Mouse (Mus musculus) erythroblast, adult 5-6 weeks (primary cell): ENCODE measurements around the gene Gm8909. TPM values are rescaled to one million over a fixed set of nuclear protein-coding genes. Genes with fewer than 3 reads are reported as not detected.
"Not testable (repeated sequence)": the region's sequence is repeated elsewhere in the genome, so short reads cannot be mapped to it uniquely, and the experiment has no call there.

Experiments
- ATAC-seq: replicated peaks from 2 replicates; pipeline ENCODE4 v1.8.0; 2016; ENCODE audit warnings: moderate number of reproducible peaks, mild to moderate bottlenecking, moderate TSS enrichment, inconsistent platforms; ENCODE audit not compliant: poor library complexity, low FRiP score, severe bottlenecking
- total RNA-seq, 2 experiments: library from RNA; stranded (forward) in 1 of 2; stranded (reverse) in 1 of 2; fragments of 150-400 nt in 1 of 2; fragments of 200-764, 138-1000 nt in 1 of 2; gene quantifications; 2 replicates each; pipeline versions ENCODE4 v1.2.3 to v1.2.4; 2015 to 2017; ENCODE audit warnings: low replicate concordance in 2 of 2

The Gm8909 gene
- total RNA-seq, 2 experiments from 2014 or later, result not detected

DNA sequence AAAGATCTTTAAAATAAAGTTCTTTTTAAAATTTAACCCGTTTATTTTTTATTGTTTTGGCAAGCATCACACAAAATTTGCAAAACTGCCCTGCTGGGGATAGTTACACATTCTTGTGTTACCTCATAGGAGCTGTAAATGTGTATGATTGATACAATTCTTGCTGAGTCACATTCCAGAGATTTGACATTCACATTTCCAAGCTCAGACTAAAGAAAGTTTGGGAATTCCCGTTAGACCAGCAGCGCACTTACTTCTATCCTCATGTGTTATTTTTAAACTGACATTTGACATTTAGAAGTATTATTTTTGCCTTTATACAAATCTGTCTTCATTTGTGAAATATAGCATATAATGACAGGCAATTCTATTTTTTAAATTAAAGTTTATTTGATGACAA is 44.2 kb downstream of the Gm8909 start:
- not testable (repeated sequence) for ATAC-seq

DNA sequence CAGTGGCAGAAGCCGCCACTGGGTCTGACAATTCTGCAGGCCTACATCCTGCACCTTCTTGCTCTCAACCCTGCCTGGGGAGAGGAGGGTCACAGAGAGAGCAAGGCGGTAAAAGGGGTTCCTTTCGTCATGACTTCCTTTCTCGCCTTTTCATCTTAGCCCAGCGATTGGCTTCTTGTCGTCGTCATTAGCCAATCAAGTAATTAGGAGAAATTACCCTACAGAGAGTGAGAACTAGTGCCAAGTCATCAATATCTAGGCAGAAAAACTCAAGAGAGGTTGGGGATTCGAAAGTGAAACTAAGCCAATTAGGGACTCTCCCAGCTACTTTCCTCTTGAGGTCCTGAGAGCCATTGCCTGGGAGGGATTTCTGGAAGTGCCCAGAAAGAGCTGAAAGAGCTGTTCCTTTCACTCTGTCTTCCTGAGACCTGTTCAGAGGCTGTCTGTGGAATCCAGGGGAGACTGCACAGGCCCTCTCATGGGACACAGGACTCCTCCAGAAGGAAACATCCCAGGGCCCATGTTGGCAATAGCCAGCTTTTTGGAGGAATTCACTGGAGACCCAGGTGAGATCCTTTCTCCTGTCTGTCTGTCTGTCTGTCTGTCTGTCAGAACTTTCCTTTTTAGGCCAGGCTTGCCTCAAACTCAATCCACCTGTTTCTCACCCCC is 46.9 kb downstream of the Gm8909 start, which contains the start of gene Gm19684:
TSS of gene Gm19684 (plus strand) at position 327 of the 669 bp plus-strand sequence.
- peak; percentile 93 for ATAC-seq

DNA sequence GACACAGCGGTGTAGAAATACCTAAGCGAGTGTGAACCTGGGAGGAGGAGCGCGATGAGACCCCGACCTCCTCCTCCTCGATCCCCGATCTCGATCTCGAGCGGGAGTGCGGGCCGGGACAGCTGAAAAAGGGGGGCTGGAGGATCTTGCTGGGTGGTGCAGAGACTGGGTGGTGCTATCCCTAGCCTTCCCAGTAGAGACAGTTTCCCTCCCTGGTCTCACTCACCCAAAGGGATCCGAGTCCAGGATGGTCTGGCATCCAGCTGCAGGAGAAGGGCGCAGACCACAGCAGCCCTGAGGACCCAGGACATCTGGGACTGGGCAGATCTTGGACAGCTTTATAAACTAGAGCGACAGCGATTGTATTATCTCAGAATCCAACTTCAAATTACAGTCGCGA is 47.5 kb downstream of the Gm8909 start:
- ATAC-seq, result peak; percentile 43

DNA sequence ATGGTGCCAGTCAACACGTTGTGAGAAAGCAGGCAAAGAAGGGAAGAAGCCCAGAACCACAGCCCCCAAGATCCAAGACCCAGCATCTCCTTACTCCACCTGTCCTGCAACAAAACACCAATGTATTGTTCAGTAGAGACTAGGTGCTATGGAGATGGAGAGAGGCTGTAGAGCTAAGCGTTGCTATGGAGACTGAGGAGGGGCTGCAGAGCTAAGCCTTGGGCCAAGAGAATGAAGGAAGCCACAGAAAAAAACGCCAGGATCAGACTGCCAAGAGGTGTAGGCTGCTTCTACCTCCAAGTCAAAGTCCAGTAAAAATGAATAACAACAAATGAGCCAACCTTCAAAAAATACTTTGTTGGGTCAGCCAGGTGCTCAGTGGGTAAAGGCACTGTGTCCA is 51.8 kb downstream of the Gm8909 start:
- ATAC-seq, result not testable (repeated sequence)

Other genes with a start within 250 kb of the Gm8909 start
- gene Abcf1, start 198.8 kb downstream of the Gm8909 start, total RNA-seq (2015; ENCODE audit: low replicate concordance), result 13.0 and 13.6 TPM in 2 replicates
- gene Abcf1, start 198.8 kb downstream of the Gm8909 start, total RNA-seq (2017; ENCODE audit: low replicate concordance), result 33.9 and 71.4 TPM in 2 replicates
- 1.5 and 3.3 TPM in 2 replicates for gene Gnl1, start 188.7 kb downstream of the Gm8909 start, total RNA-seq (2015; ENCODE audit: low replicate concordance)
- gene Gnl1, start 188.7 kb downstream of the Gm8909 start, total RNA-seq (2017; ENCODE audit: low replicate concordance), result 2.0 and 4.3 TPM in 2 replicates
- gene Prr3, start 188.3 kb downstream of the Gm8909 start, total RNA-seq (2015; ENCODE audit: low replicate concordance), result 2.3 TPM in 1 of 2 replicates, not detected in the other
- 3.0 and 5.4 TPM in 2 replicates for gene Prr3, start 188.3 kb downstream of the Gm8909 start, total RNA-seq (2017; ENCODE audit: low replicate concordance)
- gene H2-T24, start 148.0 kb downstream of the Gm8909 start, total RNA-seq (2015; ENCODE audit: low replicate concordance), result 161 and 177 TPM in 2 replicates
- 587 and 609 TPM in 2 replicates for gene H2-T24, start 148.0 kb downstream of the Gm8909 start, total RNA-seq (2017; ENCODE audit: low replicate concordance)
- gene H2-T23, start 135.7 kb downstream of the Gm8909 start, total RNA-seq (2015; ENCODE audit: low replicate concordance), result 249 and 264 TPM in 2 replicates
- 271 and 275 TPM in 2 replicates for gene H2-T23, start 135.7 kb downstream of the Gm8909 start, total RNA-seq (2017; ENCODE audit: low replicate concordance)
- gene H2-T22, start 125.8 kb downstream of the Gm8909 start, total RNA-seq (2015; ENCODE audit: low replicate concordance), result 10.4 and 21.5 TPM in 2 replicates
- 12.8 and 20.4 TPM in 2 replicates for gene H2-T22, start 125.8 kb downstream of the Gm8909 start, total RNA-seq (2017; ENCODE audit: low replicate concordance)
- not detected in 2 replicates for gene Gm6034, start 125.6 kb downstream of the Gm8909 start, total RNA-seq (2015; ENCODE audit: low replicate concordance)
- not detected in 2 replicates for gene Gm6034, start 125.6 kb downstream of the Gm8909 start, total RNA-seq (2017; ENCODE audit: low replicate concordance)
- gene Gm11127, start 110.2 kb downstream of the Gm8909 start, total RNA-seq (2015; ENCODE audit: low replicate concordance), result not detected in 2 replicates
- not detected in 2 replicates for gene Gm11127, start 110.2 kb downstream of the Gm8909 start, total RNA-seq (2017; ENCODE audit: low replicate concordance)
- 1.5 TPM in 1 of 2 replicates, not detected in the other for gene Gm19684, start 46.9 kb downstream of the Gm8909 start, total RNA-seq (2015; ENCODE audit: low replicate concordance)
- 0.84 TPM in 1 of 2 replicates, not detected in the other for gene Gm19684, start 46.9 kb downstream of the Gm8909 start, total RNA-seq (2017; ENCODE audit: low replicate concordance)
- not detected in 2 replicates for gene Gm7030, start 39.1 kb downstream of the Gm8909 start, total RNA-seq (2015; ENCODE audit: low replicate concordance)
- gene Gm7030, start 39.1 kb downstream of the Gm8909 start, total RNA-seq (2017; ENCODE audit: low replicate concordance), result not detected in 2 replicates
- not detected in 2 replicates for gene H2-T3, start 21.8 kb upstream of the Gm8909 start, total RNA-seq (2015; ENCODE audit: low replicate concordance)
- gene H2-T3, start 21.8 kb upstream of the Gm8909 start, total RNA-seq (2017; ENCODE audit: low replicate concordance), result not detected in 2 replicates
- gene Rpp21, start 89.5 kb upstream of the Gm8909 start, total RNA-seq (2015; ENCODE audit: low replicate concordance), result 12.3 and 23.6 TPM in 2 replicates
- gene Rpp21, start 89.5 kb upstream of the Gm8909 start, total RNA-seq (2017; ENCODE audit: low replicate concordance), result 4.8 and 5.4 TPM in 2 replicates
- 5.8 and 8.2 TPM in 2 replicates for gene Trim39, start 103.7 kb upstream of the Gm8909 start, total RNA-seq (2015; ENCODE audit: low replicate concordance)
- gene Trim39, start 103.7 kb upstream of the Gm8909 start, total RNA-seq (2017; ENCODE audit: low replicate concordance), result 9.0 and 21.3 TPM in 2 replicates
- gene H2-M10.2, start 118.0 kb upstream of the Gm8909 start, total RNA-seq (2015; ENCODE audit: low replicate concordance), result not detected in 2 replicates
- gene H2-M10.2, start 118.0 kb upstream of the Gm8909 start, total RNA-seq (2017; ENCODE audit: low replicate concordance), result not detected in 2 replicates
- gene H2-M10.1, start 157.6 kb upstream of the Gm8909 start, total RNA-seq (2015; ENCODE audit: low replicate concordance), result not detected in 2 replicates
- gene H2-M10.1, start 157.6 kb upstream of the Gm8909 start, total RNA-seq (2017; ENCODE audit: low replicate concordance), result not detected in 2 replicates
- gene H2-M10.3, start 199.9 kb upstream of the Gm8909 start, total RNA-seq (2015; ENCODE audit: low replicate concordance), result not detected in 2 replicates
- not detected in 2 replicates for gene H2-M10.3, start 199.9 kb upstream of the Gm8909 start, total RNA-seq (2017; ENCODE audit: low replicate concordance)